Mouse (Mus musculus) bone marrow macrophage, adult 2 months (primary cell): ENCODE data around the gene Hmg20b.
A peak's percentile ranks its signal among the peaks of the same experiment; 100 is the strongest.

Experiments used
- CTCF ChIP-seq: IDR thresholded peaks from 2 replicates; pipeline ENCODE4 v1.5.1; 2012; ENCODE audit warnings: low read depth, mild to moderate bottlenecking, low read length, moderate library complexity
- POLR2A ChIP-seq: IDR thresholded peaks from 2 replicates; pipeline ENCODE4 v1.6.1; 2012; ENCODE audit warnings: mild to moderate bottlenecking, low read depth, low read length, borderline replicate concordance

DNA sequence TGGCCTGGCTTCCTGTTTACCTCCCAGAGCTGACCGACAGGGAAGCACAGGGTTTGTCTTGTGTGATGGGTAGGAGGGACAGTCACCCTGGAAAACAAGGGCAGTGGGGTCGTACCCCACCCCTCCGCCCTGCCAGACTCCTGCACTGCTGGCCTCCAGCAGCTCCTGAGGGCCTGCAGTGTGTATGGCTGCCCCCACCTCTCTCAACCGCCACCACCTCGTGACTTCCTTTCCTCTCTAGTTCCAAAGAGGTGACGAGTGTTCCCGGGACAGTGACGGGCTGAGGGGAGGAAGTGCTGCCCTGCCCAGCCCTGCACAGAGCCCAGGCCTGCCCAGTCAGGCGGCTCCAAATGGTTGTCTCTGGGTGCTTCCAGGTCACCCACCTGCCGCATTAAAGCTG, 52.4 kb downstream of the Hmg20b start:
- 0 out of 2 replicates have a peak, but pooled peaks have one; percentile 28 for TF ChIP-seq POLR2A
- TF ChIP-seq CTCF: no peak
